Mouse (Mus musculus) activated CD4-positive, CD25-positive, alpha-beta regulatory T cell (primary cell): ENCODE results near the gene Zfp715. TPM values are rescaled to one million over a fixed set of nuclear protein-coding genes. Genes with fewer than 3 reads are reported as not detected.

ENCODE experiments used
- polyA plus RNA-seq, 2 experiments: library from polyadenylated mRNA; unstranded; fragments of 100-300 nt; shearing (Covaris generic); gene quantifications; one replicate each; pipeline ENCODE4 v1.2.1; 2017

Zfp715 gene
- 10 to 100 TPM; 15.0 to 21.1 TPM for polyA plus RNA-seq

GRCm38 (mm10) chr7:43313013-43313428 lies at the start of gene Zfp715:
Gene Zfp715 (minus strand): TSS chr7:43313294.

GRCm38 (mm10) chr7:43351154-43351553 lies 38.1 kb upstream of the Zfp715 start, which contains the start of gene Siglecf:
Gene Siglecf (plus strand): TSS chr7:43351341.

Other genes starting within 250 kb of the Zfp715 start
- gene Zfp936, start 199.1 kb downstream of the Zfp715 start, polyA plus RNA-seq, result under 1 TPM in 1 of 2 experiments, not detected in 1; 0.32 TPM
- under 1 TPM; 0.24 to 1.00 TPM for gene Siglecf, start 38.0 kb upstream of the Zfp715 start, polyA plus RNA-seq
- 1 to 10 TPM in 1 of 2 experiments, under 1 TPM in 1; 0.66 to 1.6 TPM for gene Siglecg, start 94.9 kb upstream of the Zfp715 start, polyA plus RNA-seq
- not detected for gene Lim2, start 114.4 kb upstream of the Zfp715 start, polyA plus RNA-seq
- 100 to 1,000 TPM; 231 to 393 TPM for gene Nkg7, start 123.8 kb upstream of the Zfp715 start, polyA plus RNA-seq
- gene Cldnd2, start 127.5 kb upstream of the Zfp715 start, polyA plus RNA-seq, result under 1 TPM in 1 of 2 experiments, not detected in 1; 0.45 TPM
- gene Etfb, start 130.8 kb upstream of the Zfp715 start, polyA plus RNA-seq, result 100 to 1,000 TPM; 142 to 168 TPM
- gene Gm45233, start 130.8 kb upstream of the Zfp715 start, polyA plus RNA-seq, result not detected
- 1 to 10 TPM; 4.1 to 5.4 TPM for gene Vsig10l, start 149.9 kb upstream of the Zfp715 start, polyA plus RNA-seq
- not detected for gene Iglon5, start 176.8 kb upstream of the Zfp715 start, polyA plus RNA-seq
- gene 4931406B18Rik, start 192.6 kb upstream of the Zfp715 start, polyA plus RNA-seq, result under 1 TPM; 0.04 to 0.07 TPM
- not detected for gene Cd33, start 231.1 kb upstream of the Zfp715 start, polyA plus RNA-seq
- 1 to 10 TPM; 3.5 to 4.6 TPM for gene Zfp658, start 249.0 kb upstream of the Zfp715 start, polyA plus RNA-seq